Mouse (Mus musculus) urinary bladder, postnatal 36 days (tissue): ENCODE results near the gene Olfr1110.
"Not testable (repeated sequence)": the region's sequence is repeated elsewhere in the genome, so short reads cannot be mapped to it uniquely, and the experiment has no call there.

ENCODE experiments used
- DNase-seq, 2 experiments: peaks; one replicate each; pipeline ENCODE4 v3.0.0; 2022; ENCODE audit warnings: low spot score in 2 of 2, mixed read lengths in 1 of 2

Gene Olfr1110

GRCm38 (mm10) chr2:87140200-87140599 lies at the start of gene Olfr1110:
Gene Olfr1110 (minus strand): TSS chr2:87140300.
- DNase-seq = no peak

- DNase-seq = no peak
These were observed 47.4 kb upstream of the Olfr1110 start, which contains the start of gene Olfr1112 for GRCm38 (mm10) chr2:87187498-87187897. Gene Olfr1112 (plus strand): TSS chr2:87187798.

DNA sequence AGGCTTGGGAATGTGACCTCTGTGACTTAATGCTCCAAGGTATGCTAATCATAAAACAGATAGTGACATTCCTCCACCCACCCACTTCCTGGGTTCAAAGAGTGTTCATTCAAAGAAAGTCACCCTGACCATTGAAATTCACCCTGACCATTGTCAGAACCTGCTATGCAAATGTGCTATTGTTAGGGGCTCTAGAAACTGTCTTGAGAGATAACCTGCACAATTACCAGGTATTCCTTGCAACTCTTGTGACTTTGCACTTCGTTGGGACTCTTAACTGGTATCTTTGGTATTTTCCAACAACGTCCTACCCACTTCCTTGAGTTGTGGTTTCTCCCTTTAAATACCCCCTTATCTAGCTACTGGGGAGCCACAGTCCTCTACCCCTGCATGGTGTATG lies 27.6 kb upstream of the Olfr1110 start:
- not testable (repeated sequence) for DNase-seq

DNA sequence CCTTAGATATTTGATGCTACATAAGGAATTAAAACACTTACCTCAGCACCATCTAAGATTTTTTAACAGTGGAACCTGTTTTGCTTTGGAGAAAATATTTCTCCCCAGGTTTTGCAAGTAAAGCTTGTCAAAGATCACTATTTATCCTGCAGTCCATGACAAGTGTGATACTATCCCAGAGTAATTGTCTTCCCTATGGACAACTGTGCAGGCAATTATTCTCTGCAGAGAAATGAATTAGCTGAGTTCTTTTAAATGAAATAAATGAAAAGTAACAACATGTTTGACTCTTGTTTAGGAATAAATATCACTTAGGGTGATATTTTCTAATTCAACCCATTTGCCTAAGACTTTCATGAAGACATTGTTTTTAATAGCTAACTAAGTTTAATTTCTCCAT lies 12.4 kb upstream of the Olfr1110 start, which contains the start of gene Olfr1111:
TSS of gene Olfr1111 (minus strand) at position 101 of the 400 bp plus-strand sequence.
- no peak for DNase-seq

DNA sequence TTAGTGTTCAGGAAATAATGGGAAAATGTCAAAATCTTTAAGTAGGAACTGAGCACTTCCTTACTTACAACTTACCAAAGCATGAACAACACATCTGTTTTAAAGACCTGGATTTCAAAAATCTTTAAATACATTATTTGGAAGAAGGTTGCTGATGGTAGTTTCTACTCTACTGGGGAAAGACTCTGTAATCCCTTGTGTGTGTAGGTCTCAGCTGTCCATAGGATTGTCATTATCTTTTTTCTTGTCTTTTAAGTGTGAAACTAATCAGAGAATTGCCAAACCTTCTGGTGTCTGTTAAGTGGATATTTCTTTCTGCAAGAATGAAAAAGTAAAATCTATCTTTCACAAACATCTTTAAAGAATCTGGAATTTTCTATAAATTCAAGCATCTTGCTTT lies 25.6 kb downstream of the Olfr1110 start, which contains the start of gene Olfr259:
TSS of gene Olfr259 (minus strand) at position 101 of the 400 bp plus-strand sequence.
- no peak for DNase-seq

DNA sequence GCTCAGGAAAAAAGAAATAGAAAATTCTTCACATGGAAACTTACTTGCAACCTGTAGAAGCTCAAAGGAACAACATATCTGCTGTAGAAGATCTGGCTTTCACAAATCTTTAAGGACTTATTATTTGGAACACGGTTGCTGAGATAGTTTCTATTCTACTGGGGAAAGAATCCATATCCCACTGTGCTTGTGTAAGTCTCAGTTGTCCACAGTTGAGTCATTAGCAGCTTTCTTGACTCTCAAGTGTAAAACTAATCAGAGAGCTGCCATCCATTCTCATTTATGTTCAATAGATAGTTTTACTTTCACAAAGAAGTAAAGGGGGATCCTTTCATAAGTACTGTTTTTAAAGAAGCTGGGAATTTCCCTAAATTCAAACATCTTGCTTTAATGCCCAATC lies 44.2 kb downstream of the Olfr1110 start, which contains the start of gene Olfr1109:
TSS of gene Olfr1109 (minus strand) at position 101 of the 400 bp plus-strand sequence.
- DNase-seq = no peak
